Mouse (Mus musculus): ENCODE results near the gene Sergef. TPM values are rescaled to one million over a fixed set of nuclear protein-coding genes. Genes with fewer than 3 reads are reported as not detected.
"Not testable (repeated sequence)": the region's sequence is repeated elsewhere in the genome, so short reads cannot be mapped to it uniquely, and the experiment has no call there.

Sergef gene
- 1 to 10 TPM; 3.0 to 4.7 TPM for total RNA-seq (2021)

- intact Hi-C loops (cut with DNase I): no loop called here
Observed at GRCm38 (mm10) chr7:46639692-46640031, at the start of gene Sergef. Sergef (minus strand) TSS chr7:46639807.

GRCm38 (mm10) chr7:46686827-46687226 lies 47.2 kb upstream of the Sergef start:
- no peak for DNase-seq
- intact Hi-C loops (cut with DNase I): no loop called here

More at GRCm38 (mm10) chr7:46639692-46640031, at the start of gene Sergef:
- DNase-seq: peak; percentile 87 to 89

GRCm38 (mm10) chr7:46680732-46681131 lies 41.1 kb upstream of the Sergef start:
- intact Hi-C loops (cut with DNase I): no loop called here
- no peak for DNase-seq

GRCm38 (mm10) chr7:46679044-46679443 lies 39.4 kb upstream of the Sergef start:
- intact Hi-C loops (cut with DNase I); DNase-seq: not testable (repeated sequence)

- DNase-seq: no peak
- intact Hi-C loops (cut with DNase I): no loop called here
Observed at GRCm38 (mm10) chr7:46678417-46678816, 38.8 kb upstream of the Sergef start.

- intact Hi-C loops (cut with DNase I): no loop called here
- no peak for DNase-seq
Observed at GRCm38 (mm10) chr7:46676808-46677360, 37.3 kb upstream of the Sergef start.

DNA sequence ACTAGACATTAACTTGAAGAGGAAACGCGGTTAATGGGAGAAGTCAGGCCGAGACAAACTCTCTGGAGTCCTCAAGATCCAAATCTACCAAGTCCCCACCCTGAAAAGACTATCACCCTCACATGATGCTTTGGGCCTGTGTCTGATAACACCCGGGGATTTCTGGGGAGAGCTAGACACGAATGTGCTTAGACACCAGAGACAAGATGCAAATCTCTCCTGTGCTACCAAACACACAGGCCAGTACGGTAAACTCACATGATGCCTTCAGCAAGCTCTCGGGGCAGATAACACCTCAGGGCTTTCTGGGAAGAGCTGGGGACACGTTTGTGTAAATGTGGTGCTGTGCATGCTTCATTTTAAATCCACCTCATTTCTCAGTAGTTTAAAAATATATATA lies 36.3 kb upstream of the Sergef start:
- intact Hi-C loops (cut with DNase I): no loop called here
- no peak for DNase-seq

DNA sequence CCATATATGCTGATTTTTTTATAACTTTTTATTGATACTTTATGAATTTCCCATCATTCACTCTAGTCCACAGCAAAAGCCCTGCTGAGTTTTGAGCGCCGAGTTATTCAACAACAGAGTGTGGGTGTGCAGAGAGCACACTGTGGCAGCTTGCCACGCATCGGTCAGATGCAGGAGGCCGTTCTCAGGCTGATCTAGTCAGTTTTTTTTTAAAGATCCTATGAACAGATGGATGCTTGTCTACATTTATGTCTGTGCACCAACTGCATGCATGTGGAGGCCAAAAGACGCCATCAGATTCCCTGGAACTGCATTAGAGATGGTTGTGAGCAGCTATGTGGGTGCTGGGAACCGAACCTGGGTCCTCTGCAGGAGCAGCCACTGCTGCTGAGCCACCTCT lies 35.5 kb upstream of the Sergef start:
- no peak for DNase-seq
- intact Hi-C loops (cut with DNase I): no loop called here

DNA sequence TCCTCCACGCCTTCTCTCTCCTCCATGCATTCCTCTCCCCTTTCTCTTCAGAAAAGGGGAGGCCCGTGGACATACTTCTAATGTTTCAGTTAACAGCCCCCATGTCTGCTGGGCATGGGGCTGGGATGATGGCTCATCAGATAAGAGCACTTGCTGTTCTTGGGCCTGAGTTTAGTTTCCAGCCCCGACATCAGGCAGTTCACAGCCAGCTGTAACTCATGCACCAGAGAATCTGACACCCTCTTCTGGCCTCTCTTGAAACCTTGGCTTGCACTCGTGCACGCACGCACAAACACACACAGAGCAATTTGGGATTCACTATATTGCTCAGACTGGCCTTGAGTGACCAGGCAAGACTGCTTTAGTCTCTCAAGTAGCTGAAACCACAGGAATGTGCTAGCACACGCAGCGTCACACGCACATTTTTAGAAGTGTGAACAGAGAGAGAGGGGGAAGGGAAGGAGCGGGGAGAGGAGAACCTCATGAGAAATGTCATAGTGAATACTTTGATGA lies 32.6 kb upstream of the Sergef start, which contains the start of gene Tph1:
Gene Tph1, minus strand, starts transcription at position 378 of the 513 bp plus-strand sequence.
- intact Hi-C loops (cut with DNase I): no loop called here
- DNase-seq: no peak

DNA sequence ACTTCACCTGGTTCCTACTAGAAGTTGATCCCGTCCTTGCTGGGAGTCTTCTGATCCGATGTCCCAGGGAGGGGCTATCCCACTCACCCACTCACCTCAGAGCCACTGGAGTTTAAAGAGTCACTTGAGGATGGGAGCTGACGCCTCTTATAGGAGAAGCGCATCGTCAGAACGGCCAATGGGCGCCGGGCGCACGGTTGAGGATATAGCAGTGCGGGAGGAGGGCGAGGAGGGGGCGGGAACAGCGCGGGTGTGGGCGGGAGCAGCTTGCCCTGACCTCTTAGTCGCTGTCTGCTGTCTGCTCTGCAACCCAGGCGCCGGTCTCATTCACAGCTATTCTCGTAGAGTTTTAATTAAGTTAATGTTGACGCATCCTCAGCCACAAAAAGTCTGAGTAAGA lies 27.6 kb upstream of the Sergef start:
- no peak for DNase-seq
- intact Hi-C loops (cut with DNase I): no loop called here

DNA sequence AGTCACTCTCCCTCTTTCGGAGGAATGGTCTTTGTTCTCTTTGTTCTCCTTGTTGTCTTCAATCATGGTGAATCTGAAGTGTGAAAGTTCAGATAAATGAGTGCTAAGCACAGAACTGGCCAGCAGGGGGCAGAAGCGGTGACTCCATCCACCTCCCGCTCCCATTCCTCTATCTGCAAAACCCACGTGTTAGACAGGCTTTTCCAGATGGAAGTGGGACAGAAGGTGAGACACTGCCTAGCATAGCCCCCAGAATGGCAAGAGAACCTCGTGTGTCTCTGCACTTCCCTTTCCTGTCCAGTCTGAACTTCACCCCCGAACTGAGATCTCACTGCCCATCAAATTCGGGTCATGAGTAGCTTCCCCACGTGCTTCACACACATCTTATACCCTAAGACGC lies 25.6 kb upstream of the Sergef start:
- intact Hi-C loops (cut with DNase I): no loop called here
- peak in 1 of 2 experiments; percentile 6 for DNase-seq

DNA sequence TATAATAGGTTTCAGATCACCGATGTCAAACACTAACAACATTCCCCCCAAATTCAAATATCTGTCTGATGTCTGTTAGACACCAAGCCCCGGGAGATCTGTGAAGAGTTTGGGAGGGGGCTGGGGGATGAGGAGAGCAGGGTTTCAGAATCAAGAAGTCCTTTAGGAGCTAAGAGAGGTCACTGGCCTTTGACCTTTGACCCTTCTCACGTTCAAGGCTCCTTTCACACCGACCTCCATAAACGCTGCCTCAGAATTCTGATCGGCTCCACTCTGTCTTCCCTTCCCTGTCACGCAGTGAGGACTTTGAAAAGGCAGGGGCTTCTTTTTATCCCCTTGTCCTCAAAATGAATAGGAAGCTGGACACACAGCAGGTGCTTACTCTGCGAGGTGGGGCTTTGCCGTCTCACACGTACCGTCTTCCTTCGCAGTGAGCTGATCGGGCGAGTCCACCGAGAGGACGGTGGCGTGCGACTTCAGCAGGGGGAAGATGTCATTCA lies 22.0 kb upstream of the Sergef start:
- DNase-seq: no peak
- intact Hi-C loops (cut with DNase I): no loop called here

GRCm38 (mm10) chr7:46652279-46652678 lies 12.7 kb upstream of the Sergef start:
- intact Hi-C loops (cut with DNase I): no loop called here
- no peak for DNase-seq

DNA sequence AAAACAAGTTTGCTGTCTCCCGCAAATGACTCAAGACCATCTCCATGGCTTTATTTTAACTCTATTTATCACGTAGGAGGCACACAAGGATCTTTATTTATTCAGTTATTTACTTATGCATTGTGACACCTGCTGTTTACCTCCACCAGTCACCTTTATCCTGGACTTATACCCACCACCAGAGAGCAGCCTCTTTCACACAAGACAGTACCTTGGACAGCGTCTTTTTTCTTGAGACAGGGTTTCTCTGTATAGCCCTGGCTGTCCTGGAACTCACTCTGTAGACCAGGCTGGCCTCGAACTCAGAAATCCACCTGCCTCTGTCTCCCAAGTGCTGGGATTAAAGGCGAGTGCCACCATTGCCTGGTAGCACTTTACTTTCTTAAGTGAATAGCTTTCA lies 10.6 kb upstream of the Sergef start:
- DNase-seq; intact Hi-C loops (cut with DNase I): not testable (repeated sequence)

- no peak for DNase-seq
- intact Hi-C loops (cut with DNase I): no loop called here
Observed at GRCm38 (mm10) chr7:46648431-46649140, 9.0 kb upstream of the Sergef start.

DNA sequence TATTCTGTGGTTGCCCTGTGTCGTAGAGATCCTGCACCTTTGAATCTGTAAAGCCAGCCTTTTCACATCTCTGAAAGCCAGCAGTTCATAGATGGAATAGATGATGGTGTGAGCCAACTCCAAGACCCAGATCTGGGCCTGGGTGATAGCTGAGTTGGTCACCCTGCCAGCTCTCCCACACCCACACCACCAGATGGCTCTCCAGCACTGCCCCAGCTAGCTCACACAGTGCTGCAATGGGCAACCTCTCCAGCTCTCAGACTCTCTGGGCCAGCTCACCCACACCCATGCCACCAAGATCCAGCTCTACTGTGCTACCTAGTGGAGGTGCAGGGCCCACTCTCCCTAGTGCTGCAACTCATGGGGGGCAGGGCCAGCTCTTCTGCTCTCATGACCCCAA lies 3.6 kb upstream of the Sergef start:
- no peak for DNase-seq
- intact Hi-C loops (cut with DNase I): no loop called here

DNA sequence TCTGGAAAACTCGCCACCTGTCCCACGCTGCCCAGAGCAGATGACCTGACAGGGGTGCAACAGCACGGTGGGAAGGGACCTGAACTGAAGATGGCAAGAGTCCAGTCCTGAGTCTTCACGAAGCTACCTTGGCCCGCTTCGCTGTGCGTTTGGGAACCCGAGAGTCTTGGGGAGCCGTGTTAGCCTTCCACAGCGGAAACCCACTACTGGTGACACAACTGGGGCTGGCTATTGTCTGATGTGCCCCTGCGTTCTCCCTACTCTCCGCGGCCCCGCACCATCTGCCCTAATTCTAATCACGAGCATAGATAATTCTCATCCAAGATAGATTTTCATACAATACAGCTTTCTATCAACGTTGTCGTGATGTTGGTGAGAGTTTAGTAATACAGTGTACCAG lies 455 bp upstream of the Sergef start:
- DNase-seq: no peak
- intact Hi-C loops (cut with DNase I): no loop called here

GRCm38 (mm10) chr7:46638889-46639691 lies 517 bp downstream of the Sergef start:
- intact Hi-C loops (cut with DNase I): no loop called here
- no peak for DNase-seq

- no peak for DNase-seq
- intact Hi-C loops (cut with DNase I): no loop called here
Observed at GRCm38 (mm10) chr7:46628375-46628975, 11.1 kb downstream of the Sergef start.

GRCm38 (mm10) chr7:46623979-46624378 lies 15.6 kb downstream of the Sergef start:
- no peak for DNase-seq
- intact Hi-C loops (cut with DNase I): no loop called here
